Mouse (Mus musculus) liver, adult 2 months (tissue): ENCODE measurements around the gene Smim7.

Experiments used
- CTCF ChIP-seq: fragments of 200-500 bp; IDR thresholded peaks from 2 replicates; pipeline ENCODE4 v1.5.1; 2011; ENCODE audit warnings: low read depth, low read length, control low read depth
- POLR2A ChIP-seq: fragments of 200-500 bp; IDR thresholded peaks from 2 replicates; pipeline ENCODE4 v1.6.1; 2011; ENCODE audit warnings: low read length, control low read depth; ENCODE audit not compliant: insufficient read depth; ENCODE audit errors: extremely low read depth

DNA sequence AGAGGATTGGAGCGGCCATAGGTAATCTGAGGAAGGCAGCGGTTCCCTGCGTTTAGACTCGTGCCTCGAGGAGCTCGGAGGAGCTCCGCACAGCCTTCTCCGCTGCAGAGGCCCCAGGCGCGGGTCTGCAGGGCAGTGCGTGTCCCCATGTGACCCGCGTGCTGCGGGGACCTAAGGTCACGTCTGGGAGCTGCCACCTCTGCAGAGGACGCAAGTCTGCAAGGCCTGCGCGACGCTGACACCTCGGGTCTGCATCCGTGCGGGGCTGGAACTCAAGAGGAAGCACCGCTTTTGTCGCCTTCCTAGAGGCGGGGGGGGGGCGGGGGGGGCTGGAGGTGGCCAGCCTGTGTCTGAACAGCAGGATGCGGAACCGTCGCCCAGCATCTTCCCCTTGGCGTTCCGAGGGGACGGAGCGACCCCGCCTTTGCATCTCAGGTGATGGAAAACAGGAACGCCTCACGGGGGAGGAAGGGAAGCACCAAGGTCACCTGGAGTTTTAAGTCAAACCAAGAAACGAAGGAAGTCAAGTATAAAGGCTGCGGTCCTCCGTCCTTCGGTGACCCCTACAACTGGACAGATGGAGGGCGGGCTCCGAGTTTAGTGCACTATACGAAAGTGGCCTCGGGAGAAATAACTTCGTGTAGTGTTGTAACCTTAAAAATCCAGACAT lies 22.1 kb downstream of the Smim7 start:
- TF ChIP-seq POLR2A (no peak), CTCF (no peak)
